Mouse (Mus musculus) lung, embryonic 15.5 days (tissue): ENCODE results near the gene Cfl1. TPM values are rescaled to one million over a fixed set of nuclear protein-coding genes. Genes with fewer than 3 reads are reported as not detected.

ENCODE experiments used
- ATAC-seq: fragments of 200-750 bp; cut with Nextera tagmentation; 2 replicates; pipeline ENCODE4 v1.8.0; 2017; ENCODE audit warnings: moderate number of reproducible peaks, borderline replicate concordance; ENCODE audit not compliant: low FRiP score, low TSS enrichment; ENCODE audit errors: extremely low read depth
- H3K27ac ChIP-seq: fragments of 300-500 bp; sonication (generic); 2 replicates; pipeline ENCODE4 v1.5.1; 2015; ENCODE audit warnings: moderate library complexity, mild to moderate bottlenecking, inconsistent platforms
- H3K27me3 ChIP-seq: fragments of 300-500 bp; sonication (generic); 2 replicates; pipeline ENCODE4 v1.6.1; 2015; ENCODE audit warnings: inconsistent platforms
- H3K36me3 ChIP-seq: fragments of 300-500 bp; sonication (generic); 2 replicates; pipeline ENCODE4 v1.6.1; 2015; ENCODE audit warnings: inconsistent platforms
- H3K4me1 ChIP-seq: fragments of 300-500 bp; sonication (generic); 2 replicates; pipeline ENCODE4 v1.6.1; 2015; ENCODE audit warnings: inconsistent platforms
- H3K4me2 ChIP-seq: fragments of 300-500 bp; sonication (generic); 2 replicates; pipeline ENCODE4 v1.6.1; 2015; ENCODE audit warnings: inconsistent platforms, mild to moderate bottlenecking, moderate library complexity
- H3K4me3 ChIP-seq: fragments of 300-500 bp; sonication (generic); 2 replicates; pipeline ENCODE4 v1.5.1; 2015; ENCODE audit warnings: mild to moderate bottlenecking, inconsistent platforms
- H3K9ac ChIP-seq: fragments of 300-500 bp; sonication (generic); 2 replicates; pipeline ENCODE4 v1.6.1; 2015; ENCODE audit warnings: inconsistent platforms
- H3K9me3 ChIP-seq: fragments of 300-500 bp; sonication (generic); 2 replicates; pipeline ENCODE4 v1.6.1; 2016; ENCODE audit warnings: inconsistent platforms
- WGBS: fragments of 180-500 bp; shearing (Covaris S2); methylation state at CpG from one replicate; pipeline ENCODE4 v1.1.7; 2015; 5-methylcytosine and 5-hydroxymethylcytosine counted together
- polyA plus RNA-seq: library from polyadenylated mRNA; unstranded; fragments of >200 nt; fragmentation: Nextera tagmentation; extraction: Ambion mirVana; gene quantifications from 2 replicates; pipeline ENCODE4 v1.2.1, GENCODE M21; 2015

The Cfl1 gene
- polyA plus RNA-seq, 1 experiment from 2014 or later: 2,855 TPM

DNA sequence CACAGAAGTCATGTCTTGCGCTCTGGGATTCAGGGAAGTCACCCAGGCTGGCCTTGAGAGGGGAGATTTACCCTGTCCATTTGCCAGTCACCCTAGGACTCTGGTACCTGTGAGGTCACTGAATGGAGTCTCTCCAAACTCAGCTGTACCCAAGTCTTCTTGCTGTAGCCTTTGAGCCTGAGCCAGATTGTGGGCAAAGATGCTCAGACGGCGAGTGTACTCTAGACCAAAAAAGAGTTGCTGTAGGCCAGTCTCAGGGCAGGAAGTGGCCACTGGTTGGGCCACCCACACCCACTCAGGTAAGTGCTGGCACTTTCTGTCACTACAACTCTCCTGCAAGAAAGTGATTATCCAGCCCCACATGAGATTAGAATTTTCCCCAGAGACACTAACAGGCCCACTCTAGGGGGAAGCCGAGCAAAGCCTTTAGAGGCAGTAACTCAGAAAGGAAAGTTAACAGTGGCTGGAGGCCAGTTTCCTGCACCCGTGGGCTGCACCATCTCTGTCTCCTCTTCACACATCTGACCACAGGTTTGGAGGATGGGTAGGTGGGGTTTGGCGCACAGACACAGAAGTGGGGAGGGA lies 23.2 kb upstream of the Cfl1 start:
- Histone ChIP-seq H3K4me3 (no peak overlapping the region), H3K4me1 (peaks cover 17% of the 10 kb centered on the region), H3K4me2 (no peak overlapping the region), H3K9me3 (no peaks in the 10 kb centered on the region), H3K36me3 (peaks cover 42% of the 10 kb centered on the region), H3K9ac (no peak overlapping the region), H3K27ac (no peak overlapping the region), H3K27me3 (no peaks in the 10 kb centered on the region)
- 86% methylated on average over 6 of the region's 6 CpGs for WGBS
- no peak for ATAC-seq

DNA sequence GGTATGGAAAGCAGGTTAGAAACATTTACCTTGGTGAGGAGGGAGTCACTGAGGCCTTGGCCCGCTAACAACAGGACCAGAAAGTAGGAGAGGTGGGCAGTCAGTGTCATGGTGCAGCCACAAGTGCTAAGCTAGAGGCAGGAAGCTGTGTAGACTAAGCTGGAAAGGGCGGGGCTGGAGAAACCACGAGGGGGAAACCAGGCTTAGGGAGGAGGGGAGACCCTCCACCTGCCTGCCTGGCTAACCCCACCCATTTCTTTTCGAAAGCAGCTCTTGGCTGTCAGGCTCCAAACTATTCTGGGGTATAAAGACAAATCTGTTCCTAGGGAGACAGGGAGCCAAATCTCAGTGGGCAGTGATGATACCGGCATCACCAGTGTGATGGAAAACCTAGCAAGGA lies 21.9 kb upstream of the Cfl1 start, which contains the start of gene Ctsw:
Gene Ctsw (minus strand): TSS at position 134 of the 400 bp plus-strand sequence.
- WGBS: 39% methylated on average over 5 of the region's 5 CpGs
- H3K27me3 ChIP-seq: no peaks in the 10 kb centered on the region

DNA sequence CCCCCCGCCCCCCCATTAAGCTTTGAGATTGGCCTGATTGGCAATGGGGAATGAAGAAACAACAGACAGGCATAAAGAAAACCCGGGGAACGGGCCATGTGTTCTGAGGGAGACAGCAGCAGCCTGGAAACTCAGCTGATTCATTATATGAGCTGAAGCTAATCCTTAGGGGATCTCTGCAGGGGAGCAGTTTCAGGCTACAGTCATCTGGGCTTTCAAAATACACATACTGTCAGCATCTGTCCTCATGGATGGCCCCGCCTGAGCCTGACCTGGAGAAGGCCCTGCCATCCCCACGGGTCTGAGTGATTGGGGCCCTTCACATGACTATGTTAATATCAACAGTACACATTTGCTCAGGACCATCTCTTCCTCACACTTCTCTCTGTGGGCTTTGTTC lies 18.4 kb upstream of the Cfl1 start:
- 47% methylated on average over 5 of the region's 5 CpGs for WGBS
- no peak for ATAC-seq
- Histone ChIP-seq H3K36me3 (peaks cover 8% of the 10 kb centered on the region), H3K9ac (no peak overlapping the region), H3K27me3 (no peaks in the 10 kb centered on the region), H3K4me2 (no peak overlapping the region), H3K4me1 (peaks cover 22% of the 10 kb centered on the region), H3K9me3 (no peaks in the 10 kb centered on the region), H3K27ac (no peak overlapping the region), H3K4me3 (no peak overlapping the region)

More for the DNA sequence above, 21.9 kb upstream of the Cfl1 start, which contains the start of gene Ctsw:
- Histone ChIP-seq H3K9ac (no peak within 1 kb of the TSS), H3K4me1 (peaks cover 15% of the 10 kb centered on the region), H3K4me2 (no peak within 1 kb of the TSS), H3K4me3 (no peak within 1 kb of the TSS), H3K36me3 (peaks cover 30% of the 10 kb centered on the region), H3K9me3 (no peaks in the 10 kb centered on the region), H3K27ac (no peak within 1 kb of the TSS)
- ATAC-seq: no peak

DNA sequence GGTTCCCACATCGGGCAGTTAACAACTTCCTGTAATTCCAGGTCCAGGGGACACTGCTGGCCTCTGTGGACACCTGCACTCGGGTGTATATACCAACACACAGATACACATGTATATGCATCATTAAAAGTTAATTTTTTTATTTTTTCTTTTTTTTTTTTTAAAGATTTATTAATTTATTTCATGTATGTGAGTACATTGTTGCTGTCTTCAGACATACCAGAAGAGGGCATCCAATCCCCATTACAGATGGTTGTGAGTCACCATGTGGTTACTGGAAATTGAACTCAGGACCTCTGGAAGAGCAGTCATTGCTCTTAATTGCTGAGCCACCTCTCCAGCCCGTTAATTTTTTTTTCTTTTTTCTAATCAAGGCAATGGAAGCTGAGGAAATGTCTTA lies 17.4 kb upstream of the Cfl1 start:
- ATAC-seq: no peak
- Histone ChIP-seq H3K36me3 (peaks cover 8% of the 10 kb centered on the region; the same call in 1 of the 2 replicates), H3K4me2 (no peak overlapping the region), H3K4me1 (peaks cover 24% of the 10 kb centered on the region), H3K27me3 (no peaks in the 10 kb centered on the region), H3K27ac (peak overlapping the region; percentile 90; the same call in 1 of the 2 replicates), H3K9me3 (no peaks in the 10 kb centered on the region), H3K9ac (no peak overlapping the region), H3K4me3 (no peak overlapping the region)
- 73% methylated on average over 3 of the region's 3 CpGs for WGBS

- ATAC-seq: peak; percentile 86
- Histone ChIP-seq H3K4me3 (peak within 1 kb of the TSS; percentile 56), H3K27ac (peak within 1 kb of the TSS; percentile 90), H3K27me3 (no peaks in the 10 kb centered on the region), H3K4me1 (peaks cover 20% of the 10 kb centered on the region), H3K9ac (peak within 1 kb of the TSS; percentile 67), H3K4me2 (peak within 1 kb of the TSS; percentile 83), H3K9me3 (no peaks in the 10 kb centered on the region), H3K36me3 (peaks cover 13% of the 10 kb centered on the region)
- WGBS: 1% methylated on average over 22 of the region's 22 CpGs
Measured at GRCm38 (mm10) chr19:5473720-5474119, 16.5 kb upstream of the Cfl1 start, which contains the start of gene Efemp2. Gene Efemp2, plus strand, starts transcription at chr19:5473954.

DNA sequence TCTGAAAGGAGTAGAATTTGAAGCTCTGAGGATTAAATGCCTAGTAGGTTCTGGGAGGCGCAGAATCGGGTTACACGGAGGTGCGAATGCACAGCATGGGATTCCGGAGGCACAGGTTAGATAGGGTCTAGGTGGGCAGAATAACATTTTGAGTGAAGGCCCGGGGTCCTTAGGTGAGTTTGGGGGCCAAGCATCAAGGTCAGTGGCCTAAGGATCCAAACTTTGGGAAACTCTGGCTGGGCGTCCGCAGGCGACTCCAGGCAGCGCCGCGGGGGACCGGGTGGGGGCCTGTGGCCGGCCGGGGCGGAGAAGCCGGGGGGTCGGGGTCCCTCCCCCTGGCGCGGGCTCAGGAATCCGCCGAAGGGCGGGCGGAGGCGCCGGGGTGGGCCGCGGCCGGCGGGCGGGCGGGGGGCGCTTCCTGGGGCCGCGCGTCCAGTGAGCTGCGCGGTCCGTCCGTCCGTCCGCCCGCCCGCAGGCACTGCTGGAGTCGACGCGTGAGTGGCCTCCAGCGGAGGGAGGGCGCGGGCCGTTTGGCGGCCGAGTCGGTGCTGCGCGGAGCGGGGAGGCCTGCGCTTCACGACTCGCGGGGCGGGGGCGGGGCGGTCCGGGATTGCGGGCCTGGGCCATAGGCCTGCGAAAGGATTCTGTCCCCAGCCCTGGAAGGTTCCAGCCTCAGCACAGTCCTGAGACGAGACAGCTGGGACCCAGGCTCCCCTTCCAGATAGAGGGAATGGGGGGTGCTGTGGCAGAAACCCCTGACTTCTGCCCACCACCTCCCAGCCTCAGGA lies 15.8 kb upstream of the Cfl1 start:
- Histone ChIP-seq H3K27me3 (no peaks in the 10 kb centered on the region), H3K4me1 (peaks cover 20% of the 10 kb centered on the region), H3K9me3 (no peaks in the 10 kb centered on the region), H3K9ac (peak overlapping the region; percentile 67), H3K36me3 (peaks cover 20% of the 10 kb centered on the region), H3K4me2 (peak overlapping the region; percentile 83), H3K27ac (peak overlapping the region; percentile 90), H3K4me3 (peak overlapping the region; percentile 56)
- peak; percentile 69 for ATAC-seq
- 3% methylated on average over 47 of the region's 68 CpGs for WGBS

DNA sequence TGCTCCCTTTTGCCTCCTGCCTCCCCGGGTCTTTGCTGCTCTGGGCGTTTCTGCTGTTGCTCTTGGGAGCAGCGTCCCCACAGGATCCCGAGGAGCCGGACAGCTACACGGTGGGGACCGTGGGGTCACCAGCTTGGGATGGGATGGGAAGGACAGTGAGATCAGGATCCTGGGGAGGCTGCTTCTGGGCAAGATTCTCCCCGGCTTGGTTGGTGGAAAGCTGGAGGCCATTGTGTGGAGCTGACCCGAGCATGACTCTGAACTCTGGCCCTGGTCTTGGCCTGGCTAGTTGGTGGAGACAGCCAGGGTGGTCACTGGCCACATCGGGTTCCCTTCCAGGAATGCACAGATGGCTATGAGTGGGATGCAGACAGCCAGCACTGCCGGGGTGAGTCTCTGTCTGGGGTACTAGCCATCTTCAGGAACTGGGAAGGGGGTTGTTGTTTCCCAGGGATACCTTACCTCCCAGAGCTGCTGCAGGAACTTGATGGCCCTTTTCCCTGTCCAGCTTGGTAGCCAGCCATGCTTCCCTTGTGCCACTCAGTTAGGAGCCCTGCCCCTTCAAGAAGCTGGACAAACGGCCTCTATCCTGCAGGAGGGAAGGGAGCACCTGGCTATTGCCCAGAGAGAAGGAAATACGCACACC lies 15.1 kb upstream of the Cfl1 start:
- WGBS: 10% methylated on average over 13 of the region's 13 CpGs
- peak overlapping the region; percentile 90 for H3K27ac ChIP-seq
- peak; percentile 27 for ATAC-seq
- H3K9me3 ChIP-seq: no peaks in the 10 kb centered on the region
- no peaks in the 10 kb centered on the region for H3K27me3 ChIP-seq
- H3K4me1 ChIP-seq: peaks cover 20% of the 10 kb centered on the region
- H3K36me3 ChIP-seq: peaks cover 27% of the 10 kb centered on the region
- H3K4me2 ChIP-seq: peak overlapping the region; percentile 83
- peak overlapping the region; percentile 56 for H3K4me3 ChIP-seq
- peak overlapping the region; percentile 67 for H3K9ac ChIP-seq

- WGBS: 87% methylated on average over 10 of the region's 10 CpGs
- Histone ChIP-seq H3K27ac (no peak overlapping the region), H3K27me3 (no peaks in the 10 kb centered on the region), H3K9me3 (no peaks in the 10 kb centered on the region), H3K4me3 (no peak overlapping the region), H3K4me1 (peaks cover 20% of the 10 kb centered on the region), H3K9ac (no peak overlapping the region), H3K36me3 (peaks cover 46% of the 10 kb centered on the region), H3K4me2 (no peak overlapping the region)
- no peak for ATAC-seq
Measured at GRCm38 (mm10) chr19:5477004-5477667, 13.1 kb upstream of the Cfl1 start.

- H3K36me3 ChIP-seq: peaks cover 53% of the 10 kb centered on the region
- ATAC-seq: no peak
- H3K9ac ChIP-seq: no peak overlapping the region
- no peak overlapping the region for H3K4me3 ChIP-seq
- H3K27ac ChIP-seq: no peak overlapping the region
- no peaks in the 10 kb centered on the region for H3K27me3 ChIP-seq
- H3K9me3 ChIP-seq: no peaks in the 10 kb centered on the region
- WGBS: 86% methylated on average over 18 of the region's 18 CpGs
- H3K4me2 ChIP-seq: no peak overlapping the region
- peaks cover 21% of the 10 kb centered on the region for H3K4me1 ChIP-seq
Measured at GRCm38 (mm10) chr19:5477668-5478300, 12.5 kb upstream of the Cfl1 start.

GRCm38 (mm10) chr19:5480016-5480415 lies 10.2 kb upstream of the Cfl1 start:
- H3K4me3 ChIP-seq: no peak overlapping the region
- no peak for ATAC-seq
- WGBS: 81% methylated on average over 10 of the region's 10 CpGs

DNA sequence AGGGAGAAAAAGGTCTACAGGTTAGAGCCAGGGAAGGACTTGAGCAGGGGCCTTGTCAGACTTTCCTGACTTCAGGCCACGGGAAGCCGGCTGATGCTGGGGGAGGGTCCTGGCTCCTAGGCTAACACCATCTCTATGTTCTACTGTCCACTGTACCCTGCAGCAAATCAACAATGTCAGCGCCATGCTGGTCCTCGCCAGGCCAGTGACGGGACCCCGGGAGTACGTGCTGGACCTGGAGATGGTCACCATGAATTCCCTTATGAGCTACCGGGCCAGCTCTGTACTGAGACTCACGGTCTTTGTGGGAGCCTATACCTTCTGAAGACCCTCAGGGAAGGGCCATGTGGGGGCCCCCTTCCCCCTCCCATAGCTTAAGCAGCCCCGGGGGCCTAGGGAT lies 8.9 kb upstream of the Cfl1 start:
- Histone ChIP-seq H3K27me3 (no peaks in the 10 kb centered on the region), H3K9me3 (no peaks in the 10 kb centered on the region), H3K9ac (no peak overlapping the region), H3K4me3 (no peak overlapping the region), H3K4me2 (no peak overlapping the region), H3K36me3 (peaks cover 68% of the 10 kb centered on the region), H3K27ac (no peak overlapping the region), H3K4me1 (peaks cover 30% of the 10 kb centered on the region)
- WGBS: 85% methylated on average over 10 of the region's 10 CpGs
- ATAC-seq: no peak

More at GRCm38 (mm10) chr19:5480016-5480415, 10.2 kb upstream of the Cfl1 start:
- Histone ChIP-seq H3K4me2 (no peak overlapping the region), H3K4me1 (peaks cover 27% of the 10 kb centered on the region), H3K27me3 (no peaks in the 10 kb centered on the region), H3K9ac (no peak overlapping the region), H3K27ac (no peak overlapping the region), H3K9me3 (no peaks in the 10 kb centered on the region), H3K36me3 (peaks cover 68% of the 10 kb centered on the region)
